Mouse (Mus musculus) NIH3T3 (cell line): Measurements from ENCODE around the gene Treml2.
"Not testable (repeated sequence)": the region's sequence is repeated elsewhere in the genome, so short reads cannot be mapped to it uniquely, and the experiment has no call there.

Source experiments
- DNase-seq: peaks from one replicate; pipeline ENCODE4 v3.0.0-alpha.2; 2012; ENCODE audit warnings: low read depth

Gene Treml2

DNA sequence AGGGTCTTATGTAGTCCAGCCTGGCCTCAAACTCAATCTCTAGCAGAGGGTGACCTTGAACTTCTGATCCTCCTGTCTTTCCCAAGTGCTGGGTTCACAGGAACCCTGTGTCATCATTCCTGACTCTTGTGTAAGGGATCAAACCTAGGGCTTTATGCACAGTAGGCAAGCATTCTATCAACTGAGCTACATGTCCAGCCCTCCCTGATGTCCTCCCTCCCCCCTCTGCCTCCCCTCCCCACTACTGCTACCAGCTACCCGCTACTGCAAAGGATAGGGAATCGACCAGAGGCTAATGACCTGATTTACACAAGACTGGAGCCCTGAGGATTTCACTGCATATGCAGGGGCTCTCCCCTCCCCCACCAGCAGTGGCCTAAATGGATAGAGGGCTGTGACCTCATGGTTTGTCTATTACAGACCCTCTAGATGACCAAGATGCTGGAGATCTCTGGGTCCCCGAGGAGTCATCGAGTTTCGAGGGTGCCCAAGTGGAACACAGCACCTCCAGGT is 51.4 kb downstream of the Treml2 start:
- DNase-seq: no peak

- not testable (repeated sequence) for DNase-seq
These were observed 53.7 kb downstream of the Treml2 start for GRCm38 (mm10) chr17:48352976-48353375.

GRCm38 (mm10) chr17:48355822-48356221 is 56.5 kb downstream of the Treml2 start:
- DNase-seq: peak; percentile 93

GRCm38 (mm10) chr17:48357892-48358291 is 58.6 kb downstream of the Treml2 start:
- DNase-seq: no peak

GRCm38 (mm10) chr17:48359616-48360015 is 60.3 kb downstream of the Treml2 start, which contains the start of gene Treml1:
Gene Treml1 (plus strand): TSS chr17:48359916.
- peak; percentile 40 for DNase-seq

DNA sequence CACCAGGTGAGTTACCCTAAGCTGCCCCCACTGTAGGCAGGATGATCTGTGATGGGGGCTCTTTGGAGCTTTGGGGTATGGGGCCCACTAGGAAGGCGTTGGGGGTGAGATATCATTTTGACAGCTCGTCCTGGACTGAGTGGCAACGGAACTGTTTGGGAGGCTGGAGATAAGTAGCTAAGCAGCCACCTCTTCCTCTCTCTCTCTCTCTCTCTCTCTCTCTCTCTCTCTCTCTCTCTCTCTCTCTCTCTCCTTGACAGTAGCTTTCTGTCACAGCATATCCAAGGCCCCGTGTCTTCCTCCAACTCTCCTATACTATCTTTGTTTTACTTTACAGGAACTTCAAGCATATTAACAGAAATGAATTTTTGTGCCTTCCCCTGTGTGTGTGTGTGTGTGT is 61.2 kb downstream of the Treml2 start:
- DNase-seq: no peak
